Mouse (Mus musculus): ENCODE data around the gene Phyhipl. TPM values are rescaled to one million over a fixed set of nuclear protein-coding genes. Genes with fewer than 3 reads are reported as not detected.
A peak's percentile ranks its signal among the peaks of the same experiment; 100 is the strongest.

The Phyhipl gene
- polyA plus RNA-seq, 1 experiment, result 0.08 TPM

DNA sequence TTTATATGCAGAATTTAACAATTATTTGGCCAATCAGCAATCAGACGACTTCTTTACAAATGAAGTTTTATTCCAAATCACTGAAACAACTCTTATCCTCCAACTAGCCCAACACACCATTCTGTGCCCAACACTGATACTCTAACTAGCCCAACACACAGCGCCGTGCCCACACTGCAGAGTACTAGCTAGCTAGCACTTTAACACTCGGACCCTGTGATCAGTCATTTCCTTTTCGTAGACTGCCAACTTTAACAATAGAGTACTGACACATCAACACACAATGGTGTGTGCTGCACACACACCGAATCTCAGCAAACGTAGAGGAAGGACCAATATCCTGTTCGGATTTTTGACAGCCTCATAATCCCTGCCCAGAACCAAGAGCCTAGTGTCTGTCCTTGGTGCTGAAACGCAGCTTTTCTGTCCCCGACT lies 57.7 kb downstream of the Phyhipl start:
- no peaks in the 10 kb centered on the region for H3K36me3 ChIP-seq (ENCODE audit: control insufficient read depth, insufficient read depth)
- no peak for TF ChIP-seq POLR2A (IDR thresholded peaks at IDR 0.05; ENCODE audit: insufficient read length, low read depth)
- TF ChIP-seq SRF (IDR thresholded peaks at IDR 0.05; ENCODE audit: control insufficient read depth, insufficient read length, low read depth), result no peak
- TF ChIP-seq MYOG (IDR thresholded peaks at IDR 0.05; ENCODE audit: control insufficient read depth in 1 of 3, insufficient read depth in 1 of 3, insufficient read length in 2 of 3, low read depth in 2 of 3), result no peak
- peak; percentile 76 for TF ChIP-seq REST (IDR thresholded peaks at IDR 0.05; ENCODE audit: insufficient read depth, insufficient read length)
- no peak for TF ChIP-seq MYOD1 (IDR thresholded peaks at IDR 0.05; ENCODE audit: control insufficient read depth in 1 of 3, insufficient read length in 2 of 3, low read depth in 2 of 3)
- no peak for TF ChIP-seq CEBPB (IDR thresholded peaks at IDR 0.05; ENCODE audit: insufficient read depth, poor library complexity, severe bottlenecking)
- no peaks in the 10 kb centered on the region for H3K79me2 ChIP-seq (ENCODE audit: control insufficient read depth, insufficient read depth)
- H3ac ChIP-seq (ENCODE audit: control insufficient read depth, insufficient read length), result no peak overlapping the region
- no peak overlapping the region for H3K4me2 ChIP-seq (ENCODE audit: low read depth)
- peaks cover 24% of the 10 kb centered on the region for H3K27me3 ChIP-seq (ENCODE audit: control insufficient read depth, insufficient read depth, insufficient read length)
- H3K4me3 ChIP-seq, result no peak overlapping the region

DNA sequence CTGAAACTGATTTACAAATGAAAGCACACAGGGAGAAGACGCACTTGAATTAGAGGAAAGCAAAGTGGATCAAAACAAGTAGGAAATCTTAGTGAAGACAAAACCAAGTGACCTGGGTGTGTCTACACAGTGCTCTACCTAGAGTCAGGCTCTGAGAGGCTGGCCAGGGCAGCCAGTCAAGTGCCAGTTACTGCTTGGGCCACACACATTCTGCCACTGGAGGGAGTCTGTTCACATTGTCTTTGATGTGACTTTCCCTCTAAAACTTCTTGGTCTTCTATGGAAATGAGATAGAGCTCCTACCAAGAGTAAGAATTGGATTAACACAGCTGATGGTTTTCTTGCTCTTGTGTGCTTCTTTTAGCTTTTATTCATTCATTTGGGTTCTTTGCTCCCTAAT lies 61.8 kb downstream of the Phyhipl start:
- TF ChIP-seq REST (IDR thresholded peaks at IDR 0.05; ENCODE audit: insufficient read depth, insufficient read length), result no peak
- TF ChIP-seq USF1 (IDR thresholded peaks at IDR 0.05; ENCODE audit: low read depth), result no peak
- TF ChIP-seq POLR2AphosphoS2 (IDR thresholded peaks at IDR 0.05; ENCODE audit: insufficient read length, low read depth), result no peak
- TF ChIP-seq POLR2A (IDR thresholded peaks at IDR 0.05; ENCODE audit: insufficient read length, low read depth), result no peak
- no peak for TF ChIP-seq E2F4 (IDR thresholded peaks at IDR 0.05; ENCODE audit: insufficient read depth)
- no peak for TF ChIP-seq MYOD1 (IDR thresholded peaks at IDR 0.05; ENCODE audit: control insufficient read depth in 1 of 3, insufficient read length in 2 of 3, low read depth in 2 of 3)
- TF ChIP-seq TCF12 (IDR thresholded peaks at IDR 0.05; ENCODE audit: insufficient read depth, poor library complexity, severe bottlenecking), result no peak
- no peak for TF ChIP-seq MYOG (IDR thresholded peaks at IDR 0.05; ENCODE audit: control insufficient read depth in 1 of 3, insufficient read depth in 1 of 3, insufficient read length in 2 of 3, low read depth in 2 of 3)
- TF ChIP-seq MAX (IDR thresholded peaks at IDR 0.05; ENCODE audit: low read depth), result no peak
- no peak for TF ChIP-seq TCF3 (IDR thresholded peaks at IDR 0.05; ENCODE audit: insufficient read length, low read depth)
- TF ChIP-seq SRF (IDR thresholded peaks at IDR 0.05; ENCODE audit: control insufficient read depth, insufficient read length, low read depth), result no peak
- TF ChIP-seq CEBPB (IDR thresholded peaks at IDR 0.05; ENCODE audit: insufficient read depth, poor library complexity, severe bottlenecking), result no peak

DNA sequence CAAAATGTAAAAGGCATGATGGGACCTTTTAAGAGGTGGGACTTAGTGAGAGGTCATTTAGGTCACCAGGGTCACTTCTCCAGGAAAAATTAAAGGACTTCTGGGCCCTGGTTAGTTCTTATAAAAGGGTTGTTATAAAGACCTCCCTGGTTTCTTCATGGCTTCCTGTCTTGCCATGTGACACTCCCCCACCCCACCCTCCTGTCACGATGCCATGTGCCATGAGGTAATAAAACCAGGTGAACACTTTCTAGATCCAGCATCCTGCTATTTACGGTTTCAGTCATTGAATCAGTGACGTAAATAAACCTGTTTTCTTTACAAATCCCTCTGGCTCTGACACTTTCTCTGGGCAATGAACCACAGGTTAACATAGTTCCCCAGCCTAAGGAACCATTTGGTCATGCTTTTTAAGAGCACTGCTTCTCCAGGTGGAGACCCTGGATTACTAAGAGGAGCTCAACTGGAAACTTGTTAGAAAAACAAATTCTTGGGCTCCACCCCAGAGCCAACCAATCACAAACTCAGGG lies 68.8 kb downstream of the Phyhipl start:
- Histone ChIP-seq H3K79me2 (ENCODE audit: control insufficient read depth, insufficient read depth) (no peaks in the 10 kb centered on the region), H3K4me2 (ENCODE audit: low read depth) (no peak overlapping the region), H3ac (ENCODE audit: control insufficient read depth, insufficient read length) (no peak overlapping the region), H3K36me3 (ENCODE audit: control insufficient read depth, insufficient read depth) (no peaks in the 10 kb centered on the region), H3K4me3 (no peak overlapping the region), H3K27me3 (ENCODE audit: control insufficient read depth, insufficient read depth, insufficient read length) (no peaks in the 10 kb centered on the region)
- no peak for TF ChIP-seq REST (IDR thresholded peaks at IDR 0.05; ENCODE audit: insufficient read depth, insufficient read length)
- TF ChIP-seq USF1 (IDR thresholded peaks at IDR 0.05; ENCODE audit: low read depth), result no peak
- TF ChIP-seq E2F4 (IDR thresholded peaks at IDR 0.05; ENCODE audit: insufficient read depth), result no peak
- TF ChIP-seq POLR2AphosphoS2 (IDR thresholded peaks at IDR 0.05; ENCODE audit: insufficient read length, low read depth), result no peak
- TF ChIP-seq MYOG (IDR thresholded peaks at IDR 0.05; ENCODE audit: control insufficient read depth in 1 of 3, insufficient read depth in 1 of 3, insufficient read length in 2 of 3, low read depth in 2 of 3), result no peak
- no peak for TF ChIP-seq CEBPB (IDR thresholded peaks at IDR 0.05; ENCODE audit: insufficient read depth, poor library complexity, severe bottlenecking)
- no peak for TF ChIP-seq SRF (IDR thresholded peaks at IDR 0.05; ENCODE audit: control insufficient read depth, insufficient read length, low read depth)
- TF ChIP-seq TCF12 (IDR thresholded peaks at IDR 0.05; ENCODE audit: insufficient read depth, poor library complexity, severe bottlenecking), result no peak

More for the DNA sequence above, 61.8 kb downstream of the Phyhipl start:
- H3K4me2 ChIP-seq (ENCODE audit: low read depth), result no peak overlapping the region
- H3K36me3 ChIP-seq (ENCODE audit: control insufficient read depth, insufficient read depth), result no peaks in the 10 kb centered on the region
- H3ac ChIP-seq (ENCODE audit: control insufficient read depth, insufficient read length), result no peak overlapping the region
- H3K79me2 ChIP-seq (ENCODE audit: control insufficient read depth, insufficient read depth), result no peaks in the 10 kb centered on the region
- H3K4me3 ChIP-seq, result no peak overlapping the region
- peaks cover 12% of the 10 kb centered on the region for H3K27me3 ChIP-seq (ENCODE audit: control insufficient read depth, insufficient read depth, insufficient read length)

DNA sequence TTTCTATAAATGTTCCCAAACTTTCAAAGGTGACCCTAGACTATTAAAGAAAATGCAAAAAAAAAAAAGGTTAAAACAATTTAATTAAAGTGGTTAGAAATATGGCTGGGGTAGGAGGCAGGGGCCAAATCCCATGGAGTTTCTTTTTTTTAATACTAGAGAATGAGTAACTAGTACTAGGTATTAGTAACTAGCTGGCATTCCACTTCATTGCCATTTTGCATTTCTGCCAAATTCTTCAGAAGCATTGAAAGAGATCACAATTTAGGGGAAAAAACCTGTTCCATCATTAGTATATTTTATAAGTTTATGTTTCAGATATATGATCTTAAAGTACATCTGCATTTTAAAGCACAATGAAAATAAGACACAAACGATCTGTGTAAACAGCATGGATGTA lies 71.6 kb downstream of the Phyhipl start:
- no peaks in the 10 kb centered on the region for H3K79me2 ChIP-seq (ENCODE audit: control insufficient read depth, insufficient read depth)
- TF ChIP-seq POLR2A (IDR thresholded peaks at IDR 0.05; ENCODE audit: insufficient read length, low read depth) (no peak), E2F4 (IDR thresholded peaks at IDR 0.05; ENCODE audit: insufficient read depth) (no peak), TCF3 (IDR thresholded peaks at IDR 0.05; ENCODE audit: insufficient read length, low read depth) (no peak), POLR2AphosphoS2 (IDR thresholded peaks at IDR 0.05; ENCODE audit: insufficient read length, low read depth) (no peak), MYOG (IDR thresholded peaks at IDR 0.05; ENCODE audit: control insufficient read depth in 1 of 3, insufficient read depth in 1 of 3, insufficient read length in 2 of 3, low read depth in 2 of 3) (no peak), TCF12 (IDR thresholded peaks at IDR 0.05; ENCODE audit: insufficient read depth, poor library complexity, severe bottlenecking) (no peak), USF1 (IDR thresholded peaks at IDR 0.05; ENCODE audit: low read depth) (no peak), SRF (IDR thresholded peaks at IDR 0.05; ENCODE audit: control insufficient read depth, insufficient read length, low read depth) (no peak), MAX (IDR thresholded peaks at IDR 0.05; ENCODE audit: low read depth) (no peak), CEBPB (IDR thresholded peaks at IDR 0.05; ENCODE audit: insufficient read depth, poor library complexity, severe bottlenecking) (no peak), REST (IDR thresholded peaks at IDR 0.05; ENCODE audit: insufficient read depth, insufficient read length) (no peak), MYOD1 (IDR thresholded peaks at IDR 0.05; ENCODE audit: control insufficient read depth in 1 of 3, insufficient read length in 2 of 3, low read depth in 2 of 3) (no peak)

More for the DNA sequence above, 71.6 kb downstream of the Phyhipl start:
- no peaks in the 10 kb centered on the region for H3K36me3 ChIP-seq (ENCODE audit: control insufficient read depth, insufficient read depth)
- H3K4me2 ChIP-seq (ENCODE audit: low read depth), result no peak overlapping the region
- H3ac ChIP-seq (ENCODE audit: control insufficient read depth, insufficient read length), result no peak overlapping the region
- no peak overlapping the region for H3K4me3 ChIP-seq
- H3K27me3 ChIP-seq (ENCODE audit: control insufficient read depth, insufficient read depth, insufficient read length), result no peaks in the 10 kb centered on the region

Data from myocyte (in vitro differentiated cells).